Mouse (Mus musculus) WW6 (cell line): ENCODE measurements around the gene Hyal2.

Experiments
- DNase-seq: peaks from one replicate; pipeline ENCODE4 v3.0.0-alpha.2; 2013; ENCODE audit warnings: low read depth, low spot score

Gene Hyal2

GRCm38 (mm10) chr9:107611456-107612190 lies 43.9 kb downstream of the Hyal2 start:
- DNase-seq, result no peak

- peak; percentile 80 for DNase-seq
These were observed 44.6 kb downstream of the Hyal2 start for GRCm38 (mm10) chr9:107612191-107612944.

- no peak for DNase-seq
These were observed 45.3 kb downstream of the Hyal2 start for GRCm38 (mm10) chr9:107612945-107613569.

- no peak for DNase-seq
These were observed 47.3 kb downstream of the Hyal2 start for GRCm38 (mm10) chr9:107615035-107615434.

- DNase-seq, result no peak
These were observed 49.7 kb downstream of the Hyal2 start for GRCm38 (mm10) chr9:107617461-107617860.

- DNase-seq, result no peak
These were observed 50.4 kb downstream of the Hyal2 start for GRCm38 (mm10) chr9:107618098-107618497.

GRCm38 (mm10) chr9:107618778-107619545 lies 51.2 kb downstream of the Hyal2 start:
- DNase-seq, result no peak

GRCm38 (mm10) chr9:107619546-107619879 lies 51.8 kb downstream of the Hyal2 start:
- DNase-seq, result no peak

- DNase-seq, result no peak
These were observed 53.2 kb downstream of the Hyal2 start for GRCm38 (mm10) chr9:107620954-107621353.
